Mouse (Mus musculus): Measurements from ENCODE around the gene Idh3g. TPM values are rescaled to one million over a fixed set of nuclear protein-coding genes. Genes with fewer than 3 reads are reported as not detected.

The Idh3g gene
- total RNA-seq (2023): 139 TPM

DNA sequence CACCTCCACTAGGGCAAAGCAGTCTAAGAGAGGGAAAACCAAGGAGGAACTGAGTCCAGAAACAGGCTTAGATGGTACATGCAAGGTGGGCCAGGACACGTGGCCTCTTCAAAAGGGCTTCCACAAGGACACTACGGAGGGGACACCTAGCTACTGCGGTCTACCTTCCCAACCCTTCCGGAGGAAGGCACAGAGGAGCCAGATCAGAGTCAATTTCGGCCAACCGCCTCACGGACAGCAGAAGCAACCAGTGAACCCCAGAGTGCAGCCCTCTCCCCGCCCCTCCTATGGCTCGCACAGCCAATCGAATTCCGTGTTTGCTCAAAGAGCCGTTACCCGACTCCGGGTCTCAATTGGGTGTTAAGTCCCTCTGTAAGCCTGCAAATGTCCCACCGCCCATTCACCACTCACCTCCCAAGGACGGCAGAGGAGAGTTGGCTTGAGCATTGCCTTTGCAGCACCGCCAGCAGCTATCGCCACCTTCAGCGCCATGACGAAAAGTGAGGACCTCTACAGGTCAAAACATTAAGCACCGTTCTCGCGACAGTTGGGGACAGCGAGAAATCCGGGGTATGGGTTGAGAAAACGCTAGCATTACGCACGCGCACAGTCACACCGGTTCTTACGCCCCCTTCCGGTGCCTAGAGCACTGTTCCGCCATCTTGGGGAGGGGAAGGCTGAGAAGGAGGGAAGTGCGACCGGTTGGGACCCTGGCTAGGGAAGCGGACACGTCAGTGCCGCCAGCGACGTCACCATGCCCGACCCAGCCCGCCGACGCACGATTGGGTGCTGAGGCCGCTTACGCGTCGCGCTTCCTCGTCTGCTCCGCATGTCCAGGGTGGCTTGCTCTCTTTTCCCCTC lies at the start of gene Idh3g, which contains the start of gene Ssr4:
Idh3g (minus strand) TSS at position 534 of the 861 bp plus-strand sequence.
Ssr4 (plus strand) TSS at position 665 of the 861 bp plus-strand sequence.

DNA sequence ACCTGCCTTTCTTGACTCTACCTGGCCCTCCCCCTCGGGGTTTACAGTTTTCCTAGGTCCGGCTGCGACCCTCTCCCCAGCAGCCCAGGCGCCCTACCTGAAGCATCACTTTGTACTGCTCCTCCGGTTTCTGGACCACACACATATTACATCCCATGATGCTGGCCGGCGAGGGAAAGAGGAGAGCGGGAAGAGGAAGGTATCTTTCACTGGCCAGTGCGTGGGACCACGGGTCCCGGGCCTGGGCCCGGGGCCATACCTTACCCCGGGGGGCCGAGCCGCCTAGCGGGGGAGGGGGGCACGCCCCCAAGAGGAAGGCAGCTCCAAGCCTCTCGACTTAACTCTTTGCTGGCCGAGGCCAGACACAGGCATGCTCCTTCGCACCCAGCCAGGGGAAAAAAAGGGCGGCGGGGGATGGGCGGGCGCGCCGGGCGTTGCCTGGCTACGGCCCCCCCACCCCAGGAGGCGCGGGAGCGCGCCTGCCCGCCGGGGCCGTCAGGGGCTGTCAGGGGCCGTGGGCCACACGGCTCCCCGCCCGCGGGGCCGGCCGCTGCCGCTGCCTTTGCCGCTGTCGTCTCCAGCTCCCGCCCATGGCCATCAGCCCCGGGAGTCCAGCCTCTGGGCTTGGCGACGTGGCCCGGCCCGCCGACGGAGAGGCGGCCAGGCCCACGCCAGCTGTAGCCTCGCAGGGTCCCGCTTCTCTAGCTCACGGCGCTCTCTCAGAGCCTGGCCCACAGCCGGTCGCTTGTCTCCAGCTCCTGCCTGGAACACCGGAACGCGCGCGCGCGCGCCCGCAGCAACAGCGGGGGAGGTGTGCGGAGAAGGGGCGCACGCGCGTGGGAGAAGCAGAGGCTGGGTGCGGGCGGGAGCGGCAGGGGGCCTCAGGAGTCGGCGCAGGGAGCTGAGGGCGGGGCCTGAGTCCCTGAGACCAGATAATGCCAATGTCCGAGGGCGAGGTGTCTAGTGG lies 37.8 kb upstream of the Idh3g start, which contains the start of gene Pdzd4:
Pdzd4 (minus strand) TSS at position 785 of the 967 bp plus-strand sequence.

DNA sequence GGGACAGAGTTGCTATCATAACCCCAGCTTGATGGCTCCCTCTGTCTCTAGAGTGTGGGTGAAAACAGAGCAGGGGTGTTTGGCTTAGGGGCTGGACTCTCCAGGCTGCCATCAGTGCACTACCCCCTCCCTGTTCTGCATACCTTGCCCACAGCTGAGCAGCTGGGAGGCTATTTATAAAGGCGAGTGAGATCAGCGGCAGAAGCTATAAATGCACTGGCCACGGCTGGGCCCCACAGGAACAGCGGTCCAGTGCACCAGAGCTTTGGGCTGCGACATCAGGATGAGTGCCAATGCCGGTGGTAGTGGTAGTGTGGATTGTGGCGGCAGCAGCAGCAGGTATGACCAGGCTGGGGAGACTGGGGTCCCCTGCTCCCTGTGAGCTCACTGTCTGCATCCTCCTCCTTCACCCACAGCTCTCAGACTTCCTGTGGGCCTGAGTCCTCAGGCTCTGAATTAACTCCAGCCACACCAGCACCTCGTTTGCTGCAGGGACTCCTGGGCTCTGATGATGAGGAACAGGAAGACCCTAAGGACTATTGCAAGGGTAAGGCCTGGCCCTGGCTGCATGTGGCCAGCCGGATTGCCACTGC lies 12.4 kb downstream of the Idh3g start, which contains the start of gene Srpk3:
Srpk3 (plus strand) TSS at position 238 of the 593 bp plus-strand sequence.

DNA sequence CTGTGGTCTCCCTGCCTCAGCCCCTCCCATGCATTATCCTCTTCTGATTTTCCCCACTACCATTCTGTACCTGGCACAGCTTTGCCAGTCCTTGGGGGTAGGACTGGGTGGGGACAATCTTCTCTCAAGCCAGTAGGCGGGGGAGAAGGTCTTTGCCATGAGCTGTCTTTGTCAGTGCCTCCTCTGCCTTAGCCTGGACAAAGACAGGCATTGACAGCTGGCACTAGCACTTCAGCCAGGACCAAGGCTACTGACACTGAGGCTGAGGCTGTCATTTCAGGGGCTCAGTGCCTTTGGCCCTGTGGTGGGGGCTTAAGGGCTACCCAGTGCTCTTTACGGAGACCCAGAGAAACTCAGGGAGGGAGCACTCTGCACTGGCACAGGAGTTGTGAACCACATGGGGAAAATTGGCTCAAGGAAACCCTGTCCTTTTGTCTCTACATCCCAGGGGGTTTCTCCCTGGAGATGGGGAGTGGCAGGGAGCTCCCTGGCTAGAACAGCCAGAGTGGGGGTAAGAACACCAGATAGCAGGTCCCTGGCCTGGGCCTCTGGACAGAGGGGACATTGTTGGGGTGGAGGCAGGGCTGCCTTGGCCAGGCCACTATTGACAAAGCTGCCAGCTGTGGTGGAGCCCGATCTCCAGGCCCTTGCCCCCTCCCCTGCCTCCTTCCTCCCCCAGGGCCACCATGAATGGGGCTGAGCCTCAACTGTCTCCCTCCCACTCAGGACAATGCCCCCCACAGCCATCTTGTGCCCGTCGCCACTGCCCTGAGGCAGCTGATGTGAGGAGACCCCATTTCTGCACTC lies 30.2 kb downstream of the Idh3g start, which contains the start of gene Plxnb3:
Plxnb3 (plus strand) TSS at position 757 of the 807 bp plus-strand sequence.

Other genes with a start within 250 kb of the Idh3g start
- gene Dusp9, start 147.5 kb downstream of the Idh3g start, total RNA-seq (2023): 0.21 TPM
- gene Pnck, start 126.8 kb downstream of the Idh3g start, total RNA-seq (2023): 0.79 TPM
- gene Slc6a8, start 113.7 kb downstream of the Idh3g start, total RNA-seq (2023): 0.29 TPM
- 94.2 TPM for gene Bcap31, start 70.7 kb downstream of the Idh3g start, total RNA-seq (2023)
- 32.2 TPM for gene Abcd1, start 70.3 kb downstream of the Idh3g start, total RNA-seq (2023)
- not detected for gene Plxnb3, start 29.8 kb downstream of the Idh3g start, total RNA-seq (2023)
- 9.1 TPM for gene Srpk3, start 12.5 kb downstream of the Idh3g start, total RNA-seq (2023)
- gene Ssr4, start 131 bp upstream of the Idh3g start, total RNA-seq (2023): 109 TPM
- 1.1 TPM for gene Pdzd4, start 38.1 kb upstream of the Idh3g start, total RNA-seq (2023)
- gene Avpr2, start 105.2 kb upstream of the Idh3g start, total RNA-seq (2023): not detected
- gene L1cam, start 109.2 kb upstream of the Idh3g start, total RNA-seq (2023): 61.1 TPM
- gene Arhgap4, start 135.0 kb upstream of the Idh3g start, total RNA-seq (2023): 268 TPM
- 61.7 TPM for gene Naa10, start 135.0 kb upstream of the Idh3g start, total RNA-seq (2023)
- gene Renbp, start 144.0 kb upstream of the Idh3g start, total RNA-seq (2023): 4.7 TPM
- gene Hcfc1, start 179.5 kb upstream of the Idh3g start, total RNA-seq (2023): 85.9 TPM
- gene Irak1, start 237.0 kb upstream of the Idh3g start, total RNA-seq (2023): 123 TPM

All from CD4-positive naive resting alpha-beta T cell, adult 76 days (primary cell).